ENCODE assay signal across 24 mouse cellular contexts in genomic region chr2:127928871-127929270, GRCm38 (mm10).
A peak's percentile ranks its signal among the peaks of the same experiment; 100 is the strongest.
DNase-seq lines count a peak whose midpoint lies in the region; ATAC-seq and TF ChIP-seq lines count a peak whose summit lies in the region.
"Had no signal": no experiment of that assay in that cellular context is flagged by ENCODE, and none has a peak within 500 bp of the region (broad histone marks: within the 10 kb centered on the region; RNA-seq: fewer than 3 reads in every experiment).

No protein-coding gene starts in this region.

- intact Hi-C loops in gastrocnemius, adult 2 months (cut with DNase I): no loop called here

- H3K9me3 ChIP-seq in hindbrain, embryonic 10.5 days: no peaks in the 10 kb centered on the region
- H3K9me3 ChIP-seq in hindbrain, embryonic 12.5 days (replicated peaks): no peaks in the 10 kb centered on the region
- H3K9me3 ChIP-seq in lung, embryonic 14.5 days (ENCODE audit: low read depth, low read length): no peaks in the 10 kb centered on the region
- H3K9me3 ChIP-seq: limb, embryonic 12.5 days; megakaryocyte, embryonic 14.5 days; midbrain, embryonic 15.5 days; neural tube, embryonic 13.5 days; stomach, embryonic 15.5 days had no signal

- peaks cover 43% of the 10 kb centered on the region for H3K4me1 ChIP-seq in hindbrain, embryonic 10.5 days (replicated peaks)
- H3K4me1 ChIP-seq in hindbrain, embryonic 12.5 days: peaks cover 16% of the 10 kb centered on the region
- H3K4me1 ChIP-seq in lung, embryonic 14.5 days (ENCODE audit: insufficient read depth): peaks cover 13% of the 10 kb centered on the region; the same call in 1 of the 2 replicates
- H3K4me1 ChIP-seq: megakaryocyte, embryonic 14.5 days had no signal

- no peak overlapping the region for H3K4me3 ChIP-seq in hindbrain, embryonic 10.5 days
- H3K4me3 ChIP-seq in hindbrain, embryonic 12.5 days: no peak overlapping the region
- no peak overlapping the region for H3K4me3 ChIP-seq in lung, embryonic 14.5 days (ENCODE audit: low read depth, low read length)
- no peak overlapping the region for H3K4me3 ChIP-seq in gastrocnemius, adult 2 months
- H3K4me3 ChIP-seq: limb, embryonic 12.5 days; megakaryocyte, embryonic 14.5 days; midbrain, embryonic 15.5 days; neural tube, embryonic 13.5 days; stomach, embryonic 15.5 days had no signal

- H3K9ac ChIP-seq in hindbrain, embryonic 12.5 days: no peak overlapping the region
- H3K9ac ChIP-seq in lung, embryonic 14.5 days: no peak overlapping the region
- H3K9ac ChIP-seq: forebrain, postnatal 0 days; limb, embryonic 12.5 days; liver, postnatal 0 days; midbrain, embryonic 15.5 days; neural tube, embryonic 13.5 days; stomach, embryonic 15.5 days had no signal

- no peaks in the 10 kb centered on the region for H3K36me3 ChIP-seq in hindbrain, embryonic 10.5 days
- H3K36me3 ChIP-seq in hindbrain, embryonic 12.5 days: no peaks in the 10 kb centered on the region
- no peaks in the 10 kb centered on the region for H3K36me3 ChIP-seq in lung, embryonic 14.5 days (ENCODE audit: insufficient read depth)
- H3K36me3 ChIP-seq: limb, embryonic 12.5 days; midbrain, embryonic 15.5 days; neural tube, embryonic 13.5 days; stomach, embryonic 15.5 days had no signal

- no peak for DNase-seq in hindbrain, embryonic 10.5 days (ENCODE audit: low spot score)
- peak; percentile 21 for DNase-seq in lung, embryonic 14.5 days
- no peak for DNase-seq in lung, adult 18-20 months
- peak; percentile 35 for DNase-seq in thymus, postnatal 25 days
- no peak for DNase-seq in thymus, postnatal 4 days
- DNase-seq in gastrocnemius, adult 2 months: no peak
- DNase-seq: adrenal gland, postnatal 25 days; cerebellum, adult 9-11 months; embryo, embryonic 11 days; forebrain, postnatal 0 days; gastrocnemius, postnatal 25 days; heart, postnatal 36 days; kidney, adult 11 months; kidney, postnatal 25 days; layer of hippocampus, postnatal 36 days; liver, postnatal 0 days; lung, postnatal 14 days had no signal

- ATAC-seq in hindbrain, embryonic 12.5 days (ENCODE audit: low FRiP score): no peak
- no peak for ATAC-seq in lung, embryonic 14.5 days (ENCODE audit: insufficient read depth)
- ATAC-seq: forebrain, postnatal 0 days; liver, postnatal 0 days had no signal

- 64% methylated on average over 4 of the region's 4 CpGs for WGBS in hindbrain, embryonic 10.5 days
- WGBS in hindbrain, embryonic 12.5 days: 37% methylated on average over 4 of the region's 4 CpGs
- WGBS in lung, embryonic 14.5 days: 33% methylated on average over 4 of the region's 4 CpGs

- H3K27ac ChIP-seq in hindbrain, embryonic 10.5 days: peak overlapping the region; percentile 66
- H3K27ac ChIP-seq in hindbrain, embryonic 12.5 days: no peak overlapping the region
- H3K27ac ChIP-seq in lung, embryonic 14.5 days (ENCODE audit: low read depth): no peak overlapping the region
- no peak overlapping the region for H3K27ac ChIP-seq in gastrocnemius, adult 2 months
- H3K27ac ChIP-seq: limb, embryonic 12.5 days; midbrain, embryonic 15.5 days; neural tube, embryonic 13.5 days; stomach, embryonic 15.5 days had no signal

- TF ChIP-seq CTCF in lung, embryonic 14.5 days (IDR thresholded peaks at IDR 0.05; ENCODE audit: low read depth): no peak
- no peak for TF ChIP-seq CTCF in gastrocnemius, adult 2 months (IDR thresholded peaks at IDR 0.05)

- H3K27me3 ChIP-seq in hindbrain, embryonic 10.5 days (ENCODE audit: insufficient read depth, poor library complexity, severe bottlenecking): peaks cover 4% of the 10 kb centered on the region; the same call in 1 of the 2 replicates
- no peaks in the 10 kb centered on the region for H3K27me3 ChIP-seq in hindbrain, embryonic 12.5 days
- no peaks in the 10 kb centered on the region for H3K27me3 ChIP-seq in lung, embryonic 14.5 days (ENCODE audit: insufficient read depth, low read length)
- H3K27me3 ChIP-seq: limb, embryonic 12.5 days; midbrain, embryonic 15.5 days; neural tube, embryonic 13.5 days; stomach, embryonic 15.5 days had no signal

- no peak overlapping the region for H3K4me2 ChIP-seq in hindbrain, embryonic 12.5 days (replicated peaks)
- H3K4me2 ChIP-seq in lung, embryonic 14.5 days: no peak overlapping the region
- H3K4me2 ChIP-seq: limb, embryonic 12.5 days; liver, embryonic 11.5 days; midbrain, embryonic 15.5 days; neural tube, embryonic 13.5 days; stomach, embryonic 15.5 days had no signal

Comparison
In these comparisons a context has a peak if more than half of its experiments do, and no peak if none do; other contexts are left out.
1. DNase-seq: peak in lung, embryonic 14.5 days (single experiment) and thymus, postnatal 25 days (single experiment); none in hindbrain, embryonic 10.5 days (single experiment), lung, adult 18-20 months (0 of 2), thymus, postnatal 4 days (single experiment) and gastrocnemius, adult 2 months (single experiment).